Mouse (Mus musculus): ENCODE data around the gene Olfr325. TPM values are rescaled to one million over a fixed set of nuclear protein-coding genes. Genes with fewer than 3 reads are reported as not detected.
"Not testable (repeated sequence)": the region's sequence is repeated elsewhere in the genome, so short reads cannot be mapped to it uniquely, and the experiment has no call there.

Olfr325 gene
- not detected in 2 replicates for polyA plus RNA-seq (2015; fragmentation: Nextera tagmentation; extraction: Ambion mirVana)

DNA sequence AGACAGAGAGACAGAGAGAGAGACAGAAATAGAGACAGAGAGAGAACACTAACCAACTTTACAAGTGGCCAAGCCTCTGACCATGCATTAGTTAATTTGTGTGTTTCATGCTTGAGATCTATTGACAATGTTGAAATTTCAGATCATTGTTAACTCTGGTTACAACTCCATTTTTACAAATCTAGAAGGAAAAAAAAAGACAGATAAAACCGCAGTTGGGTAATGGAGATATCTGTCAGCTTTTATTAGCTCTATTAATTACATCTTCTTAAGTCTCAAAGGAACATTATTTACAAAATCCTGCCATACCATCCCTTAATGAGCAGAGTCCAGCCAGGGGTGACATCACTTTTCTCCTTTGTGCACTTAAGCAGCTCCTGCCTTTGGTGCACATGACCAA lies at the start of gene Olfr325:
Olfr325 (plus strand) TSS at position 301 of the 400 bp plus-strand sequence.
- no peak for ATAC-seq (replicated peaks)
- Histone ChIP-seq H3K27ac (replicated peaks) (no peak within 1 kb of the TSS), H3K9ac (replicated peaks) (no peak within 1 kb of the TSS), H3K9me3 (no peaks in the 10 kb centered on the region), H3K4me2 (replicated peaks) (no peak within 1 kb of the TSS), H3K36me3 (no peaks in the 10 kb centered on the region), H3K4me3 (no peak within 1 kb of the TSS), H3K4me1 (0 out of 2 replicates have a peak, but pooled peaks cover 6% of the 10 kb centered on the region), H3K27me3 (no peaks in the 10 kb centered on the region)
- WGBS, result 67% methylated on average over 1 of the region's 1 CpGs

DNA sequence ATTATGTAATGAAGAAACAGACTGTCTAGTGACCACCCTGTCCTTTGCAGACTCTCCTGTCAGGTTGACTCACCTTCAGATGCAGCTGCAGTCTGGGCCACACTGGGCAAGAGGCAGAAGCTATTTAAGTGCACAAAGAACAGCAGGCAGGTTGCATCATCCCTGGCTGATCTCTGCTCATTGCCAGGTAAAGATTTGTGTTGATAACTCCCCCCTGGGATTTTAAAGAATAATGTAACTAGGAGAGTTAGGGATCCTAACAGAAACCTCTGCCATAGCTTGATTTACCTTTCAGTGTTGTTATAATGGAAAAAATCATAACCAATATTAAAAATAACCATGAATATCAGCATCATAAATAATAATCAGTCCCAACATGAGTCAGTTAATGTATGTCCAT lies 42.8 kb upstream of the Olfr325 start, which contains the start of gene Olfr330:
Olfr330 (minus strand) TSS at position 101 of the 400 bp plus-strand sequence.
- H3K4me3 ChIP-seq; H3K4me2 ChIP-seq (replicated peaks); H3K36me3 ChIP-seq; ATAC-seq (replicated peaks); H3K27me3 ChIP-seq; H3K27ac ChIP-seq (replicated peaks); H3K9me3 ChIP-seq; H3K4me1 ChIP-seq; H3K9ac ChIP-seq (replicated peaks): not testable (repeated sequence)

DNA sequence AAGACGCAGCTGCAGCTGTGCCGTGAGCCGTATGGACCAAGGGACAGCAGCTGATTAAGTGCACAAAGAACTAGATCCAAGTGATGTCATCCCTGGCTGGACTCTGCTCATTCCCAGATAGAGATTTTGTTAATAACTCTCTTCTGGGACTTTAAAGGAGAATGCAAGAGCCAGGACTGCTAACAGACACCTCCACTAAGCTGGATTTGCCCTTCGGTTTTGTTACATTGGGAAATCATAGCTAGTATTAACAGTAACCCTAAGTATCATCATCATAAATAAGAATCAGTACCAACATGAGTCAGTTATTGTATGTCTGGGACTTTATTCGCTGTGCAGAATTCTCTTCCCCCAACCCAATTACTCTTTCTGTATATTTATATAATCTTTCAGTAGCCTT lies 31.2 kb upstream of the Olfr325 start, which contains the start of gene Olfr329-ps:
Olfr329-ps (minus strand) TSS at position 101 of the 400 bp plus-strand sequence.
- no peaks in the 10 kb centered on the region for H3K27me3 ChIP-seq
- no peaks in the 10 kb centered on the region for H3K4me1 ChIP-seq
- H3K9me3 ChIP-seq, result no peaks in the 10 kb centered on the region
- WGBS, result 79% methylated on average over 5 of the region's 5 CpGs
- H3K9ac ChIP-seq (replicated peaks), result no peak within 1 kb of the TSS
- no peak for ATAC-seq (replicated peaks)
- H3K4me2 ChIP-seq (replicated peaks), result no peak within 1 kb of the TSS
- no peak within 1 kb of the TSS for H3K27ac ChIP-seq (replicated peaks)
- no peaks in the 10 kb centered on the region for H3K36me3 ChIP-seq
- no peak within 1 kb of the TSS for H3K4me3 ChIP-seq

DNA sequence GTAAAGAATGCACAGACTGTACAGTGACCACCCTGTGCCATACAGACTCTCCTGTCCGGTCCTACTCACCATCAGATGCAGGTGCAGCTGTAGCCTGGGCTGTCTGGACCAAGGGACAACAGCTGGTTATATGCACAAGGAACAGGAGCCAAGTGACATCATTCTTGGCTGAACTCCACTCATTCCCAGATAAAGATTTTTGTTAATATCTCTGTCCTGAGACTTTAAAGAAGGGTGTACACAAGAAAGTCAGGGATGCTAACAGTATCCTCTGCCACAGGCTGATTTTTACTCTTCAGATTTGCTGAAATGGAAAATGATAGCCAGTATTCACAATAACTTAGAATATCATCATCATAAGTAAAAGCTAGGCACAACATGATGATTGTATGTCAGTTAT lies 22.0 kb upstream of the Olfr325 start, which contains the start of gene Olfr328:
Olfr328 (minus strand) TSS at position 101 of the 400 bp plus-strand sequence.
- Histone ChIP-seq H3K4me1 (no peaks in the 10 kb centered on the region), H3K36me3 (no peaks in the 10 kb centered on the region), H3K27ac (replicated peaks) (no peak within 1 kb of the TSS), H3K4me2 (replicated peaks) (no peak within 1 kb of the TSS), H3K9me3 (no peaks in the 10 kb centered on the region), H3K4me3 (no peak within 1 kb of the TSS), H3K27me3 (no peaks in the 10 kb centered on the region), H3K9ac (replicated peaks) (no peak within 1 kb of the TSS)
- no peak for ATAC-seq (replicated peaks)
- WGBS, result 73% methylated on average over 1 of the region's 1 CpGs

DNA sequence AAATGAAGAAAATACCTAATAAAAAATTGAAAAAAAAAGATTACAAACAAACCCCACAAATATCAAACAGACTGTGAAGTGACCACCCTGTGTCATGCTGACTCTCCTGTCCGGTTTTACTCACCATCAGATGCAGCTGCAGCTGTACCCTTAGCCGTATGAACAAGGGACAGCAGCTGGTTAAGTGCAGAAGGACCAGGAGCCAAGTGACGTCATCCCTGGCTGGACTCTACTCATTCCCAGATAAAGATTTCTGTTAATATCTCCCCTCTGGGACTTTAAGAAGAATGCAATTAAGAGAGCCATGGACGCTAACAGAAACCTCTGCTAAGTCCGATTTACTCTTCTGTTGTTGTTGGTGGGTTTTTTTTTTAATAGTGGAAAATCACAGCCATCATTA lies 7.1 kb upstream of the Olfr325 start, which contains the start of gene Olfr224:
Olfr224 (minus strand) TSS at position 149 of the 400 bp plus-strand sequence.
- WGBS, result 71% methylated on average over 5 of the region's 5 CpGs

DNA sequence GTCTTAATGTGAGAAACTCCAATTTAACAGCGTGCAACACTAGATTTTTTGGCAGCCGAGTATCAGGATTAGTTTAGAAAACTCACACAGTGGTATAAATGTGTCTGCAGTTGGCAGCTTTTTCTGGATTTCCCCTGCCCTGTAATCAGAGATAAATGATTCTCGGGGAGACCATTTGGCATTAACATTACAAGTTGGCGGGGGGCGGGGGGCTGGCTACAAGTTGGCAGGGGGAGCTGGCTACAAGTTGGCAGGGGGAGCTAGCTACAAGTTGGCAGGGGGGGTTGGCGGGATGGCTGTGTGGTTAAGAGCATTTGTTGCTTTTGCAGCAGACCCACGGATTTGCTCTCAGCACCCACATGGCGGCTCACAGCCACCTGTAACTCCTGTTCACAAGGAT lies 1.1 kb downstream of the Olfr325 start:
- H3K4me1 ChIP-seq, result 0 out of 2 replicates have a peak, but pooled peaks cover 6% of the 10 kb centered on the region
- H3K4me2 ChIP-seq (replicated peaks), result no peak overlapping the region
- no peaks in the 10 kb centered on the region for H3K36me3 ChIP-seq
- no peaks in the 10 kb centered on the region for H3K9me3 ChIP-seq
- no peak overlapping the region for H3K27ac ChIP-seq (replicated peaks)
- H3K9ac ChIP-seq (replicated peaks), result no peak overlapping the region
- WGBS, result 50% methylated on average over 8 of the region's 8 CpGs
- H3K27me3 ChIP-seq, result no peaks in the 10 kb centered on the region
- H3K4me3 ChIP-seq, result no peak overlapping the region
- ATAC-seq (replicated peaks), result peak; percentile 60; the same call in 1 of the 2 replicates

More for the DNA sequence above, 7.1 kb upstream of the Olfr325 start, which contains the start of gene Olfr224:
- H3K9ac ChIP-seq (replicated peaks), result no peak within 1 kb of the TSS
- H3K27ac ChIP-seq (replicated peaks), result no peak within 1 kb of the TSS
- H3K4me2 ChIP-seq (replicated peaks), result no peak within 1 kb of the TSS
- no peak for ATAC-seq (replicated peaks)
- no peaks in the 10 kb centered on the region for H3K27me3 ChIP-seq
- H3K4me3 ChIP-seq, result no peak within 1 kb of the TSS
- H3K9me3 ChIP-seq, result no peaks in the 10 kb centered on the region
- H3K4me1 ChIP-seq, result no peaks in the 10 kb centered on the region
- no peaks in the 10 kb centered on the region for H3K36me3 ChIP-seq

DNA sequence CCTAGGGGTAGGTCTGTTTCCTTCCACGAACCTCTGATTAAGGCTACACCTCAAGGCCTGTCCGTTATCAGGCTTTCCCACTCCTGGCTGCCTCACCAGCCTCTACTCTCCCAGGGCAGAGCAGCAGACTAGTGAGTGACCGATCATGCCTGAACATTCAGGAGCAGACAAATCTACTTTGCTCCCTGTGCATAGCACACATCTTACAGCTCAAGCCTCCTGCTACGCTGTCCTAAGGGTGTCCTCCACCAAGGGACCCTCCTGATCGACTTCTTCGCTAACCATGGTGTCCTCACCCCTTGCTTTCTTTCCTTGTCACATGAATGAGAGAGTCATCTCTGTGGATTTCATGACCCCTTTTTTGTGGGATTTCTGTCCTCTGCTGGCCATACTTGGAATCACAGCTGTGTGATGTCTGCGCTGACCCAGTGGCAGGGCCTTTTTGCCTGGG lies 10.4 kb downstream of the Olfr325 start:
- Histone ChIP-seq H3K27me3 (no peaks in the 10 kb centered on the region), H3K4me2 (replicated peaks) (no peak overlapping the region), H3K27ac (replicated peaks) (no peak overlapping the region), H3K36me3 (no peaks in the 10 kb centered on the region), H3K9me3 (no peaks in the 10 kb centered on the region), H3K9ac (replicated peaks) (no peak overlapping the region), H3K4me1 (peaks cover 12% of the 10 kb centered on the region; the same call in 1 of the 2 replicates), H3K4me3 (no peak overlapping the region)
- no peak for ATAC-seq (replicated peaks)
- 67% methylated on average over 7 of the region's 7 CpGs for WGBS

DNA sequence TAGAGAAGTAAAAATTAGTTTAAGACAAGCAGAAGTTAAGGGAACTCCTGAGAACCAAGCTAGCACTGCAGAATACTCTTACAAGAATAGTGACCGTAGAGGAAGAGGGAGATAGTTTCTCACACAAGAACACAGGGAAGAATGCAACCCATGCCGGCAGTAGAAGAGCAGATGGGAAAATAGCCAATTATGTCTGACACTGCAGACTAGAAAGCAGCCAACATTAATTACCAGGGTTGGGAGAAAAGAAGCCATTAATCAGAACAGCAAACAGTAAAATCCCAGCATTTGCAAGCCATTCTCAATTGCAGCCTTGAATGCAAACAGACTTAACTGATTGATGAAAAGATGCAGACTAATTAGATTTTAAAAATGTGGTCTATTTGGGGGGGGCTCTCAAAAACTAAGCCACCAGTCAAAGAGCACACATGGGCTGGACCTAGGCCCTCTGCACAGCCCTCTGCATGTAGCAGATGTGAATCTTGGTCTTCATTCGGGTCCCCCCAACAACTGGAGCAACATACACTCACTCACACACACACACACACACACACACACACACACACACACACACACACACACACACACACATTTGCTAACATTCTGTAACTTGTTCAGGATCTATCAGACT lies 11.2 kb downstream of the Olfr325 start:
- Histone ChIP-seq H3K27ac (replicated peaks) (peak overlapping the region; percentile 40; the same call in 1 of the 2 replicates), H3K9me3 (no peaks in the 10 kb centered on the region), H3K4me1 (peaks cover 12% of the 10 kb centered on the region; the same call in 1 of the 2 replicates), H3K4me3 (no peak overlapping the region), H3K9ac (replicated peaks) (no peak overlapping the region), H3K36me3 (no peaks in the 10 kb centered on the region), H3K27me3 (no peaks in the 10 kb centered on the region), H3K4me2 (replicated peaks) (no peak overlapping the region)
- WGBS, result 20% methylated on average over 3 of the region's 3 CpGs
- ATAC-seq (replicated peaks), result peak; percentile 51; the same call in 1 of the 2 replicates

DNA sequence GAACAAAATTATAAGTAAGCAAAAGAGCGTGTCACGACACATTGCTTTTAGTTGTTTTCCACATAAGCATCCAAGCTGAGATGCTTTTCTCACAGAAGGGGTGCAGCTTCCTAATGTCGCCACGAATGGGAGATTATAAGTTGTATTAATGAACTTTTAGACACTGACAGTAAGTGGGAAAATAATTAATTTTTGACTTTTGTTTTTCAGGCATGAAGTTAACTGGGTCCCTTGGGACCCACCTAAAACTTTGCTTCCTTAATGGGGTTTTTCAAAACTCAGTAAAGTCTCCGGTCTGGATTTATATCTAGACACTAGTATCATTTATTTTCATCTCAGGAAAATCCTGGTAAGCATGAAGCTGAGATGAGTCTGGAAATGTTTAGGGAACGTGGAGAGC lies 17.3 kb downstream of the Olfr325 start, which contains the start of gene Olfr324:
Olfr324 (plus strand) TSS at position 301 of the 400 bp plus-strand sequence.
- H3K4me2 ChIP-seq (replicated peaks), result no peak within 1 kb of the TSS
- WGBS, result 84% methylated on average over 6 of the region's 6 CpGs

DNA sequence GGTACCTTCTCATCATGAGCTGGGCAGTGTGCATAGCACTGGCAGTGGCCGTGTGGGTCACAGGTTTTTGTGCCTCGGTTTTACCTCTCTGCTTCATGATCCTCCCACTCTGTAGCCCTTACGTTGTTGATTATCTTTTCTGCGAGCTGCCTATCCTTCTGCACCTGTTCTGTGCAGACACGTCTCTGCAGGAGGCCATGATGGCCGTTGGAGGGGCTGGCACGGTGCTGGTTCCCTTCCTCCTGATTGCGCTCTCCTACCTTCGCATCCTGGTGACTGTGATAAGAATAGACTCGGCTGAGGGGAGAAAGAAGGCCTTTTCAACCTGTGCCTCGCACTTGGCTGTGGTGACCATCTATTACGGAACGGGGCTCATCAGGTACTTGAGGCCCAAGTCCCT lies 20.3 kb downstream of the Olfr325 start:
- Histone ChIP-seq H3K4me2 (replicated peaks) (no peak overlapping the region), H3K27ac (replicated peaks) (no peak overlapping the region), H3K9me3 (no peaks in the 10 kb centered on the region), H3K4me3 (no peak overlapping the region), H3K36me3 (no peaks in the 10 kb centered on the region), H3K27me3 (no peaks in the 10 kb centered on the region), H3K4me1 (no peaks in the 10 kb centered on the region), H3K9ac (replicated peaks) (no peak overlapping the region)
- WGBS, result 90% methylated on average over 13 of the region's 13 CpGs
- no peak for ATAC-seq (replicated peaks)

More for the DNA sequence above, 17.3 kb downstream of the Olfr325 start, which contains the start of gene Olfr324:
- no peak for ATAC-seq (replicated peaks)
- no peak within 1 kb of the TSS for H3K4me3 ChIP-seq
- H3K27ac ChIP-seq (replicated peaks), result no peak within 1 kb of the TSS
- H3K4me1 ChIP-seq, result no peaks in the 10 kb centered on the region
- no peak within 1 kb of the TSS for H3K9ac ChIP-seq (replicated peaks)
- H3K36me3 ChIP-seq, result no peaks in the 10 kb centered on the region
- H3K27me3 ChIP-seq, result no peaks in the 10 kb centered on the region
- no peaks in the 10 kb centered on the region for H3K9me3 ChIP-seq

DNA sequence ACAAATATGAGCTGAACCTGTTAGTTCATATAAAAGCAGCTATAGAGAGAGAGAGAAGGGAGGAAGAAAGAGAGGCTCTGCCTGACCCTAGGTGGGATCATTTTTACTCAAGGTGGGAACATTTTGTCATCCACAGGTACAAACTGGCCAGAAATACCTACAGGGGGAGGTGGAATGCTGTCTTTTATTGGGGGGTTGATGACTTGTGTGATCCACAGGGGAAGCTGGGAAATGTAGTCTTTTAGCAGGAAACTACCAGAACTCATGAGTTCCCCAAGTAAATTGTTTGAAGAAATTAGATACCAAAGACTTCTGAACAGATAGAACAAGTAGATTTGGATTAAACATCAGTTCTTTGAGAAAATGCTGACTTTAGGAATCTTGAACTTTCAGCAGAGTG lies 24.5 kb downstream of the Olfr325 start:
- no peaks in the 10 kb centered on the region for H3K9me3 ChIP-seq
- H3K4me3 ChIP-seq, result no peak overlapping the region
- no peak overlapping the region for H3K27ac ChIP-seq (replicated peaks)
- no peaks in the 10 kb centered on the region for H3K36me3 ChIP-seq
- H3K9ac ChIP-seq (replicated peaks), result no peak overlapping the region
- H3K4me2 ChIP-seq (replicated peaks), result no peak overlapping the region
- no peaks in the 10 kb centered on the region for H3K27me3 ChIP-seq
- no peak for ATAC-seq (replicated peaks)
- no peaks in the 10 kb centered on the region for H3K4me1 ChIP-seq

DNA sequence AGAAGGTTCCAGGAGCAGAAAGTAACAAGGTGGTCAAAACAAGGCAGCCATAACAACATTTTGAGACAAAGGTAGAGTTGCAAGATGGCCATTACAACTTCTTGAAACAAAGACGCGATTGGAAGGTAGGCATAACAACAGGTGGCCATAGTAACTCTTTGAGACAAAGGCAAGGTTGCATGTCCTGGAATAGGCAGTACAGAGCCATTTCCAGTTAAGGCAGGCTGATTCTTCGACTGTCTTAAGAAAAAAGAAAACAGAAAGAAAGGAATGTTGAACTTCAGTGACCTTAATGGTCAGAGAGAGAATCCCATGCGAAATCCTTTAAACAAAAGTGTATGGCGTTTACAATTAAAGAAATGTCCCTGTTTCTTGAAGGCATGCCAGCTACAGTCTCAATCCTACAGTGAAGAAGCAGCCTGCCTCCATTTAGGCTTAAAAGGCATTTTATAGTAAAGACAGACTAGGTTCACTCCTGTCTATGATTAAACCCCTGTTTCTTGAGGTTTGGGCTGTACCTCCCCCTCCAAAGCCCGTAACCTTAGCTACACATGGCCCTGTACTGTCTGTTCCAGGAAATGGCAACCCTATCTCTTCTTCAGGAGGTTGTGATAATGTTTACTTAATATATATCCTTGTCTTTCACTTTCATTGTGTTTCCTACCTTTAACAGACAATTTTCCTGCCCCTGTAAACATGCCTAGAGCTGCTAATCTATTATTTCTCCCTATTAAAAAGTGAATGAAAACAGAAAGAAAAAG lies 25.4 kb downstream of the Olfr325 start:
- ATAC-seq (replicated peaks), result no peak
- H3K36me3 ChIP-seq, result no peaks in the 10 kb centered on the region
- H3K4me1 ChIP-seq, result no peaks in the 10 kb centered on the region
- no peak overlapping the region for H3K4me3 ChIP-seq
- H3K27ac ChIP-seq (replicated peaks), result no peak overlapping the region
- no peak overlapping the region for H3K4me2 ChIP-seq (replicated peaks)
- 94% methylated on average over 6 of the region's 6 CpGs for WGBS
- H3K27me3 ChIP-seq, result no peaks in the 10 kb centered on the region
- no peaks in the 10 kb centered on the region for H3K9me3 ChIP-seq
- H3K9ac ChIP-seq (replicated peaks), result no peak overlapping the region
